Mouse (Mus musculus): ENCODE measurements around the gene Klk7.

- TF ChIP-seq CTCF (IDR thresholded peaks at IDR 0.05; ENCODE audit: low read depth, low read length) = no peak
- TF ChIP-seq EP300 (IDR thresholded peaks at IDR 0.05; ENCODE audit: insufficient read depth, low read depth, low read length) = no peak
- TF ChIP-seq POLR2A (IDR thresholded peaks at IDR 0.05; ENCODE audit: insufficient read depth, low read length) = no peak
Measured at GRCm38 (mm10) chr7:43821581-43821980, 10.5 kb downstream of the Klk7 start.

All from ES-Bruce4 (cell line).